Mouse (Mus musculus) heart, postnatal 0 days (tissue): ENCODE measurements around the gene Itga1.

ENCODE experiments used
- CTCF ChIP-seq: IDR thresholded peaks from 2 replicates; pipeline ENCODE4 v1.5.1; 2016; ENCODE audit warnings: antibody characterized with exemption, control low read depth, low read depth
- EP300 ChIP-seq: IDR thresholded peaks from 2 replicates; pipeline ENCODE4 v1.6.1; 2016; ENCODE audit warnings: antibody characterized with exemption, low read depth

DNA sequence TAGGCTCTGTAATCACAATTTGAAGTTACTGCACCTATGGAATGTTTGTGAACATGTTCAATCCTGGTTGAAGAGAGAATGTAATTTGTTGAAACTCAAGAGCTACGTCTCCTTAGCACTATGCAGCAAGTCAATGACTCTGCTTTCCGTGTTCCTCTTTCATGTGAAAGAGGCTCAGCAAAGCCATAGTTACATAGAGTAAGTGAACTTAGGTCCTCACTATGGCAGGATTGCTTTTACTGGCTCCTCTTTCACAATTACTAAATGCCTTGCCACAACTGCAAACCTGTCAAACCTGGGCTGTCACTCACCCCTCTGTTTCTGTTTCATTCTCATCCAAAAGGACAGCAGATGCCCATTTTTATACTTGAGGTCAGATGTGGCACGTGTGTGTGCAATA, 40.3 kb upstream of the Itga1 start:
- TF ChIP-seq CTCF (no peak), EP300 (no peak)
